Mouse (Mus musculus): ENCODE results near the gene Cdkal1.

DNA sequence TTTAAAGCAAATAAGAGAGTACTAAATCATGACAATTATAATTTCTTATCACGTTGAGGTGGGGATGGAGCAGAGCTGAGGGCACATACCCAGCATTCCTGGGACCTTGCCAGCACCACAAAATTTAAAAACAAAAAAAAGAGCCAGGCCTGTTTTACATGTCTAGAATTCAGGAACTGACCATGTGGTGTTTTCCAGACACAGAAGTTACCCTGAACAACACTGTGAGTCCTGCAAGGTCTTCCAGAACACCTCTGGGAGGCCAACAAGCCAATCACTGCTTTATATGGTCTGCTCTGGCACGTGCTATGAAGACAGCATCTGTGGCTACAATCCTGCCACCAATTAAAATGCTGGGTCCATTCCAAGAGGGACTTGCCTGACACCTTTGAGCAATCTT, 305.7 kb downstream of the Cdkal1 start:
- TF ChIP-seq GATA1 (IDR thresholded peaks at IDR 0.05; ENCODE audit: borderline replicate concordance, low read length), result no peak
- TF ChIP-seq FLI1 (IDR thresholded peaks at IDR 0.05; ENCODE audit: low read length), result no peak

Measured in megakaryocyte, embryonic 14.5 days (primary cell).